9 mouse cellular contexts compared by ENCODE assay signal in the genomic region with DNA sequence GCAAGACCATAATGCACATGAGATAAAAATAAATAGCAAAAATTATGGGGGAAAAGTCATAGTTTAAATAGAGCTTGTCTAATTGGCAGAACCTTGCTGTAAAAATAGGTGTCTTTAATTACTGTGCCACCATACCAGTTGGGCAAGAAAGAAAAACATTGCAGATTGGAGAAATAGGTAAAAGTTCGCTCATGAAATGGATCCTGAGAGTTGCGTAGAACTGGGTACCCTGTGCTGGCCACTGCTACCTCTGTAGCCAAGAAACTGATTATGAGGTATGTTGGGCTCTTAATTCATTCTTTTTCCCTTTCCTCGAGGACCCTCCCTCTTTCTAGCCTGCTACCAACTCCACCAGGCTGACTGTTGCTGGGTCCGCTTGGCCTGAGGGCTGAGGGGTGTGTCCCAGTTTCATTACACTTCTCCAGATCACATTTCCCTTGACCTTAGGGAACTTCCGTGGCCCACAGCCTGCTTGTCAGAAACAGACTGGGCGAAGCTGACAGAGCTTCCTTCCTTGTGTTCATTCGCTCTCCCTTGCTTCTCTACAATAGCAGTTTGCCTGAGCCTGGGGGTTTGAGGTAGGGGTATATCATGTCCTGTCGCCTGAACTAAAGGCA. TPM values are rescaled to one million over a fixed set of nuclear protein-coding genes. Genes with fewer than 3 reads are reported as not detected.
A peak's percentile ranks its signal among the peaks of the same experiment; 100 is the strongest.
DNase-seq lines count a peak whose midpoint lies in the region; ATAC-seq lines count a peak whose summit lies in the region.
"Had no signal": no experiment of that assay in that cellular context is flagged by ENCODE, and none has a peak within 500 bp of the region (broad histone marks: within the 10 kb centered on the region; RNA-seq: fewer than 3 reads in every experiment).

No protein-coding gene starts in this region.

- H3K9ac ChIP-seq in hindbrain, embryonic 11.5 days (ENCODE audit: low read depth, low read length): no peak overlapping the region
- no peak overlapping the region for H3K9ac ChIP-seq in hindbrain, embryonic 16.5 days (ENCODE audit: low read depth, low read length)
- H3K9ac ChIP-seq in heart, embryonic 12.5 days: no peak overlapping the region
- no peak overlapping the region for H3K9ac ChIP-seq in limb, embryonic 11.5 days (ENCODE audit: low read length)

- no peaks in the 10 kb centered on the region for H3K4me1 ChIP-seq in hindbrain, embryonic 11.5 days (replicated peaks; ENCODE audit: control insufficient read depth, insufficient read depth, low read length)
- H3K4me1 ChIP-seq in hindbrain, embryonic 16.5 days (ENCODE audit: control insufficient read depth, insufficient read depth, low read depth, low read length): no peaks in the 10 kb centered on the region
- H3K4me1 ChIP-seq in heart, embryonic 12.5 days (replicated peaks): peaks cover 4% of the 10 kb centered on the region; the same call in 1 of the 2 replicates
- H3K4me1 ChIP-seq in limb, embryonic 11.5 days (ENCODE audit: control insufficient read depth, insufficient read depth, low read length): no peaks in the 10 kb centered on the region

- no peak overlapping the region for H3K4me3 ChIP-seq in hindbrain, embryonic 11.5 days (ENCODE audit: low read depth, low read length)
- H3K4me3 ChIP-seq in hindbrain, embryonic 16.5 days (ENCODE audit: low read length): no peak overlapping the region
- H3K4me3 ChIP-seq in heart, embryonic 12.5 days: no peak overlapping the region
- H3K4me3 ChIP-seq in limb, embryonic 11.5 days (ENCODE audit: low read depth, low read length): no peak overlapping the region

- WGBS in hindbrain, embryonic 11.5 days: 36% methylated on average over 8 of the region's 8 CpGs
- 38% methylated on average over 8 of the region's 8 CpGs for WGBS in hindbrain, embryonic 16.5 days
- WGBS in heart, embryonic 12.5 days: 42% methylated on average over 8 of the region's 8 CpGs
- 31% methylated on average over 8 of the region's 8 CpGs for WGBS in limb, embryonic 11.5 days

- peak; percentile 22 for DNase-seq in hindbrain, embryonic 11.5 days (ENCODE audit: low spot score)
- DNase-seq in limb, embryonic 11.5 days (ENCODE audit: low spot score): peak; percentile 57
- peak; percentile 9 for DNase-seq in retina, postnatal 1 day
- no peak for DNase-seq in thymus, adult 18-20 months
- no peak for DNase-seq in cerebellum, adult 9-10 months
- no peak for DNase-seq in layer of hippocampus, adult 11-12 months (ENCODE audit: low spot score)

- no peaks in the 10 kb centered on the region for H3K36me3 ChIP-seq in hindbrain, embryonic 11.5 days (ENCODE audit: control insufficient read depth, insufficient read depth, low read length)
- H3K36me3 ChIP-seq in hindbrain, embryonic 16.5 days (ENCODE audit: control insufficient read depth, insufficient read depth, low read length): no peaks in the 10 kb centered on the region
- H3K36me3 ChIP-seq in heart, embryonic 12.5 days: no peaks in the 10 kb centered on the region
- H3K36me3 ChIP-seq in limb, embryonic 11.5 days (ENCODE audit: control insufficient read depth, insufficient read depth, low read length): no peaks in the 10 kb centered on the region
- H3K36me3 ChIP-seq: G1E had no signal

- H3K4me2 ChIP-seq in hindbrain, embryonic 11.5 days (replicated peaks; ENCODE audit: low read depth, low read length): no peak overlapping the region
- H3K4me2 ChIP-seq in hindbrain, embryonic 16.5 days (ENCODE audit: low read length): no peak overlapping the region
- no peak overlapping the region for H3K4me2 ChIP-seq in heart, embryonic 12.5 days
- no peak overlapping the region for H3K4me2 ChIP-seq in limb, embryonic 11.5 days (ENCODE audit: low read depth, severe bottlenecking)

- no peaks in the 10 kb centered on the region for H3K9me3 ChIP-seq in hindbrain, embryonic 11.5 days (ENCODE audit: control insufficient read depth, low read length)
- peaks cover 4% of the 10 kb centered on the region; the same call in 1 of the 2 replicates for H3K9me3 ChIP-seq in hindbrain, embryonic 16.5 days (ENCODE audit: control insufficient read depth, low read length)
- peaks cover 9% of the 10 kb centered on the region for H3K9me3 ChIP-seq in heart, embryonic 12.5 days (replicated peaks)
- H3K9me3 ChIP-seq in limb, embryonic 11.5 days (ENCODE audit: control insufficient read depth, low read length): no peaks in the 10 kb centered on the region
- H3K9me3 ChIP-seq: G1E had no signal

- H3K27me3 ChIP-seq in hindbrain, embryonic 11.5 days (ENCODE audit: control insufficient read depth, insufficient read depth, low read length): no peaks in the 10 kb centered on the region
- H3K27me3 ChIP-seq in hindbrain, embryonic 16.5 days (replicated peaks; ENCODE audit: control insufficient read depth, insufficient read depth, low read length): no peaks in the 10 kb centered on the region
- no peaks in the 10 kb centered on the region for H3K27me3 ChIP-seq in heart, embryonic 12.5 days (replicated peaks)
- H3K27me3 ChIP-seq in limb, embryonic 11.5 days (ENCODE audit: control insufficient read depth, insufficient read depth, low read length): no peaks in the 10 kb centered on the region

- no peak for ATAC-seq in hindbrain, embryonic 11.5 days (ENCODE audit: low FRiP score)
- ATAC-seq in hindbrain, embryonic 16.5 days: no peak
- peak; percentile 39; the same call in 1 of the 2 replicates for ATAC-seq in heart, embryonic 12.5 days (ENCODE audit: insufficient number of reproducible peaks, low FRiP score)
- 0 out of 2 replicates have a peak, but pooled peaks have one; percentile 44 for ATAC-seq in limb, embryonic 11.5 days (ENCODE audit: insufficient number of reproducible peaks, low FRiP score, low TSS enrichment, low read depth)

- H3K27ac ChIP-seq in hindbrain, embryonic 11.5 days (ENCODE audit: low read depth, low read length): no peak overlapping the region
- no peak overlapping the region for H3K27ac ChIP-seq in hindbrain, embryonic 16.5 days (ENCODE audit: low read depth, low read length)
- H3K27ac ChIP-seq in heart, embryonic 12.5 days (ENCODE audit: poor library complexity, severe bottlenecking): no peak overlapping the region
- H3K27ac ChIP-seq in limb, embryonic 11.5 days (replicated peaks; ENCODE audit: low read depth, low read length): no peak overlapping the region

RNA-seq across cellular contexts. Expression of gene Rnase13, which starts 18.5 kb away (rescaled TPM):
- polyA plus RNA-seq in hindbrain, embryonic 11.5 days (2014; fragmentation: Nextera tagmentation; extraction: Ambion mirVana): not detected in 2 replicates
- polyA plus RNA-seq in hindbrain, embryonic 16.5 days (2015; fragmentation: Nextera tagmentation; extraction: Ambion mirVana): not detected in 2 replicates
- polyA plus RNA-seq in heart, embryonic 12.5 days (2016; fragmentation: Nextera tagmentation; extraction: Ambion mirVana): not detected in 2 replicates
- polyA plus RNA-seq in limb, embryonic 11.5 days (2014; fragmentation: Nextera tagmentation; extraction: Ambion mirVana): not detected in 2 replicates
- polyA plus RNA-seq: G1E had no signal

RNA-seq across cellular contexts. Expression of gene Tppp2, which starts 22.8 kb away (rescaled TPM):
- not detected in 2 replicates for polyA plus RNA-seq in hindbrain, embryonic 11.5 days (2014; fragmentation: Nextera tagmentation; extraction: Ambion mirVana)
- polyA plus RNA-seq in hindbrain, embryonic 16.5 days (2015; fragmentation: Nextera tagmentation; extraction: Ambion mirVana): not detected in 2 replicates
- polyA plus RNA-seq in heart, embryonic 12.5 days (2016; fragmentation: Nextera tagmentation; extraction: Ambion mirVana): not detected in 2 replicates
- polyA plus RNA-seq in limb, embryonic 11.5 days (2014; fragmentation: Nextera tagmentation; extraction: Ambion mirVana): not detected in 2 replicates
- polyA plus RNA-seq: G1E had no signal

RNA-seq across cellular contexts. Expression of gene Ndrg2, which starts 27.1 kb away (rescaled TPM):
- 11.8 and 12.3 TPM in 2 replicates for polyA plus RNA-seq in hindbrain, embryonic 11.5 days (2014; fragmentation: Nextera tagmentation; extraction: Ambion mirVana)
- 338 and 429 TPM in 2 replicates for polyA plus RNA-seq in hindbrain, embryonic 16.5 days (2015; fragmentation: Nextera tagmentation; extraction: Ambion mirVana)
- 224 and 228 TPM in 2 replicates for polyA plus RNA-seq in heart, embryonic 12.5 days (2016; fragmentation: Nextera tagmentation; extraction: Ambion mirVana)
- polyA plus RNA-seq in limb, embryonic 11.5 days (2014; fragmentation: Nextera tagmentation; extraction: Ambion mirVana): 11.9 and 12.9 TPM in 2 replicates

RNA-seq across cellular contexts. Expression of gene Arhgef40, which starts 43.5 kb away (rescaled TPM):
- 58.5 and 58.8 TPM in 2 replicates for polyA plus RNA-seq in hindbrain, embryonic 11.5 days (2014; fragmentation: Nextera tagmentation; extraction: Ambion mirVana)
- polyA plus RNA-seq in hindbrain, embryonic 16.5 days (2015; fragmentation: Nextera tagmentation; extraction: Ambion mirVana): 63.4 and 74.4 TPM in 2 replicates
- polyA plus RNA-seq in heart, embryonic 12.5 days (2016; fragmentation: Nextera tagmentation; extraction: Ambion mirVana): 104 and 111 TPM in 2 replicates
- polyA plus RNA-seq in limb, embryonic 11.5 days (2014; fragmentation: Nextera tagmentation; extraction: Ambion mirVana): 154 and 158 TPM in 2 replicates

RNA-seq across cellular contexts. Expression of gene Slc39a2, which starts 48.4 kb away (rescaled TPM):
- polyA plus RNA-seq in hindbrain, embryonic 11.5 days (2014; fragmentation: Nextera tagmentation; extraction: Ambion mirVana): 0.45 and 0.59 TPM in 2 replicates
- polyA plus RNA-seq in hindbrain, embryonic 16.5 days (2015; fragmentation: Nextera tagmentation; extraction: Ambion mirVana): 1.5 and 1.9 TPM in 2 replicates
- polyA plus RNA-seq in heart, embryonic 12.5 days (2016; fragmentation: Nextera tagmentation; extraction: Ambion mirVana): 0.20 and 0.44 TPM in 2 replicates
- 0.13 and 0.15 TPM in 2 replicates for polyA plus RNA-seq in limb, embryonic 11.5 days (2014; fragmentation: Nextera tagmentation; extraction: Ambion mirVana)

Comparison
In these comparisons a context has a peak if more than half of its experiments do, and no peak if none do; other contexts are left out.
1. RNA of gene Ndrg2, which starts 27.1 kb away (polyA plus RNA-seq): 338 to 429 TPM in hindbrain, embryonic 16.5 days and 224 to 228 TPM in heart, embryonic 12.5 days; 11.9 to 12.9 TPM in limb, embryonic 11.5 days and 11.8 to 12.3 TPM in hindbrain, embryonic 11.5 days; every median in the first group is over 10 times any median in the second.
2. ATAC-seq: peak in heart, embryonic 12.5 days (single experiment) and limb, embryonic 11.5 days (single experiment); none in hindbrain, embryonic 11.5 days (single experiment) and hindbrain, embryonic 16.5 days (single experiment).
3. DNase-seq: peak in hindbrain, embryonic 11.5 days (single experiment), limb, embryonic 11.5 days (single experiment) and retina, postnatal 1 day (single experiment); none in thymus, adult 18-20 months (0 of 2), cerebellum, adult 9-10 months (single experiment) and layer of hippocampus, adult 11-12 months (single experiment).